Mouse (Mus musculus): Measurements from ENCODE around the gene Nmu.

Nmu gene
- long read RNA-seq, experiment 1 = 0 reads
- long read RNA-seq, experiment 2 = 0 reads

GRCm38 (mm10) chr5:76363453-76364104 lies at the start of gene Nmu:
Gene Nmu (minus strand): TSS chr5:76363788.
- intact Hi-C loops (cut with DNase I) = no loop called here

- intact Hi-C loops (cut with DNase I) = loop anchor here (5.0 to 10.0 kb wide), 4 partner anchors 107 to 549 kb away; partner anchors contain the start of genes Clock and Srd5a3
Measured at GRCm38 (mm10) chr5:76411697-76412096, 48.1 kb upstream of the Nmu start.

GRCm38 (mm10) chr5:76394382-76394781 lies 30.8 kb upstream of the Nmu start:
- intact Hi-C loops (cut with DNase I) = no loop called here

GRCm38 (mm10) chr5:76389041-76389795 lies 25.6 kb upstream of the Nmu start:
- intact Hi-C loops (cut with DNase I) = no loop called here

- intact Hi-C loops (cut with DNase I) = no loop called here
Measured at GRCm38 (mm10) chr5:76388474-76388873, 24.9 kb upstream of the Nmu start.

GRCm38 (mm10) chr5:76383673-76384072 lies 20.1 kb upstream of the Nmu start:
- intact Hi-C loops (cut with DNase I) = no loop called here

GRCm38 (mm10) chr5:76381836-76382235 lies 18.2 kb upstream of the Nmu start:
- intact Hi-C loops (cut with DNase I) = no loop called here

- intact Hi-C loops (cut with DNase I) = no loop called here
Measured at GRCm38 (mm10) chr5:76379216-76379615, 15.6 kb upstream of the Nmu start.

- intact Hi-C loops (cut with DNase I) = no loop called here
Measured at GRCm38 (mm10) chr5:76369215-76369840, 5.7 kb upstream of the Nmu start.

GRCm38 (mm10) chr5:76365406-76365805 lies 1.8 kb upstream of the Nmu start:
- intact Hi-C loops (cut with DNase I) = no loop called here

- intact Hi-C loops (cut with DNase I) = no loop called here
Measured at GRCm38 (mm10) chr5:76360786-76361185, 2.8 kb downstream of the Nmu start.

- intact Hi-C loops (cut with DNase I) = no loop called here
Measured at GRCm38 (mm10) chr5:76360057-76360456, 3.5 kb downstream of the Nmu start.

- intact Hi-C loops (cut with DNase I) = no loop called here
Measured at GRCm38 (mm10) chr5:76351953-76352611, 11.5 kb downstream of the Nmu start.

- intact Hi-C loops (cut with DNase I) = no loop called here
Measured at GRCm38 (mm10) chr5:76351537-76351936, 12.1 kb downstream of the Nmu start.

GRCm38 (mm10) chr5:76346137-76346536 lies 17.5 kb downstream of the Nmu start:
- intact Hi-C loops (cut with DNase I) = no loop called here

GRCm38 (mm10) chr5:76340931-76341330 lies 22.7 kb downstream of the Nmu start:
- intact Hi-C loops (cut with DNase I) = no loop called here

- intact Hi-C loops (cut with DNase I) = no loop called here
Measured at GRCm38 (mm10) chr5:76337100-76337499, 26.5 kb downstream of the Nmu start.

GRCm38 (mm10) chr5:76333833-76334232 lies 29.8 kb downstream of the Nmu start:
- intact Hi-C loops (cut with DNase I) = no loop called here

GRCm38 (mm10) chr5:76330953-76331352 lies 32.6 kb downstream of the Nmu start, which contains the start of gene Pdcl2:
Gene Pdcl2 (minus strand): TSS chr5:76331156.
- intact Hi-C loops (cut with DNase I) = no loop called here

- intact Hi-C loops (cut with DNase I) = no loop called here
Measured at GRCm38 (mm10) chr5:76327296-76327695, 36.3 kb downstream of the Nmu start.

GRCm38 (mm10) chr5:76325113-76325512 lies 38.5 kb downstream of the Nmu start:
- intact Hi-C loops (cut with DNase I) = no loop called here
